Mouse (Mus musculus): Measurements from ENCODE around the gene Mgam.
"Not testable (repeated sequence)": the region's sequence is repeated elsewhere in the genome, so short reads cannot be mapped to it uniquely, and the experiment has no call there.

The Mgam gene

DNA sequence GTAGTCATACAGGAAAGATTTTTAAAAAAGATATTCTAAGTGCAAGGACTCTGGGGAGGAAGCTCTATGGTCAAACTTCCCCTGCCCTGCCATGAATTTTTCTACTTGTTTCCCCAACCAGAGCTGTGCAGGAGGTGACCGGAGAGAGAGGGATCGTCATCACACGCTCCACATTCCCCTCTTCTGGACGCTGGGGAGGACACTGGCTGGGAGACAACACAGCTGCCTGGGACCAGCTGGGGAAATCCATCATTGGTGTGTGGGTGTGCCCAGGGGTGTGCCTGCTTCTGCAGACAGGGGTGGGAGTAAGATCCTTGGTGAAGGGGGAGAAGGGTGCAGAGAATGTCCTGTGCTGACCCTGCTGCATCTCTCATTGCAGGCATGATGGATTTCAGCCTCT is 99.9 kb downstream of the Mgam start:
- not testable (repeated sequence) for DNase-seq (ENCODE audit: low read depth)

DNA sequence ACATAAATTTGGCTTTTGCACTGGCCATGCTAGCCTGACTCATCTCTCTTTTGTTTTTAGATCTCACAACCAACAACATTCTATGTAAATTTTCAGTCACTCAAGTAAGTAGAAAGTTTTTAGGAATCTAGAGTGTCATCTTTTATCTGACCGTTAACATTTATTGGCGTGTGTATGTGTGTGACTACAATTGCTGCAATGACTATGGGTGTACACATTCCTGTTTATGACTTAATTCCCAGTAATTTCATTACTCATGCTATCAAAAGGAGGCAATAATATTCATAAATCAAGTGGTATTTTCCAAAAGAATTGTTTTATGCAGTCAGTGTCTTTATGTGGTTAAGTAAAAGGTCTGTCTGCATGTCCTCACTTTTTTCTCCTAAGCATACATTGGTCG is 110.9 kb downstream of the Mgam start:
- no peak for DNase-seq (ENCODE audit: low read depth)

DNA sequence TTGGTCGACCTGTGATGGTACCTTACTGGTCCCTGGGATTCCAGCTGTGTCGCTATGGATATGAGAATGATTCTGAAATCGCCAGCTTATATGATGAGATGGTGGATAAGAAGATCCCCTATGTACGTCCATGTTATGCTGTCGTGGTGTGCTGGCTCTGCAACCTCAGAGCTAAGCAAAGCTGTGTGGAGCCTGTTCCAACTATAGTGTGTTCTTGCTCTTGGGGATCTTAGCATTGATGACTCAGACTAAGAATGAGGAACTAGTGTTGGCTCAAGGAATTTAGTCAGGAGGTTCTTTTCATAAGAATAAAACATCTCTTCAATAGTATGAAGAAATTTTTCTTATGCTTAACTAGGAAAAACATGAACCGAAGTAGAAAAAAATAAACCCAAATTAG is 120.4 kb downstream of the Mgam start:
- DNase-seq (ENCODE audit: low read depth), result not testable (repeated sequence)

DNA sequence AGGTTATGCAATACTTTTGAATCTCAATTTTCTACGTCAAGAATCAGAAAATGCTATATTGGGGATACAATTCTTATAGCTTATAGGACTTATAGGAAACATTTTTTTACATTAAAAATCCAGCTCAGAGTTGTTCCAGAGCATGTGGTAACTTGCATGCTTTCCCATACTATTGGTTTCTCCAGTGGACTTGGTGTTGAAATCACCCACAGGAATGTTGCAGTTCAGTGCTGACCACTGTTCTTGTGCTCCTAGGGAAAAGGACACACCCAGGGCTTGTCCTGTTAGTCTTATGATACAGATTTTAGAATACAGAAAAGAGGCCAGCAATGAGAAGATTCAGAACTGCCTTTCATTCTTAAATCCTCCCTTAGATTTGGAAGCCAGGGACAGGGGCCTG is 127.3 kb downstream of the Mgam start:
- no peak for DNase-seq (ENCODE audit: low read depth)

DNA sequence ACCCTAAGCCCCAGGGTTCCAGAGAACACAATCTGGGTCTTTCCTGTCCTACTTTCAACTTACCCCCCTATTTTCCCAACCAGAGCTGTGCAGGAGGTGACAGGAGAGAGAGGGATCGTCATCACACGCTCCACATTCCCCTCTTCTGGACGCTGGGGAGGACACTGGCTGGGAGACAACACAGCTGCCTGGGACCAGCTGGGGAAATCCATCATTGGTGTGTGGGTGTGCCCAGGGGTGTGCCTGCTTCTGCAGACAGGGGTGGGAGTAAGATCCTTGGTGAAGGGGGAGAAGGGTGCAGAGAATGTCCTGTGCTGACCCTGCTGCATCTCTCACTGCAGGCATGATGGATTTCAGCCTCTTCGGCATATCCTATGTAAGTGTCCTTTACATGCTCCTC is 128.7 kb downstream of the Mgam start:
- DNase-seq (ENCODE audit: low read depth), result not testable (repeated sequence)

DNA sequence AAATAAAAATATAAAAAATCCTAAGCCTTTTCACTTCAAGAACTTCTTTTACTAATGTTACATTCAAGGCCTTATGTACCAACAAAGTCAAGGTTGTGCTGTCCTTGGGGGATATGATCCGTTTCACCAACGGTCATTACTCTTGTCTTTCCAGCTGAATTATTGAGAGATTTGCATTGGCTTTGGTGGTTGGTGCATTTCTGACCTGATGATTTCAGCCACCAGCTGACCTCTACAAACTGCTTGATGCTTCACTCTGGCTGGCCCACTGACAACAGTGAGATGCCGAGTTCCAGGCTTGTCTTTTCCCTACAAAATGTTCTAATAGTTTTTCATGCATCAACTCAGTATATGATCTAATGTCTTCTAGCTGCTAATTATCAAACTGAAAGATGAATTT is 146.0 kb downstream of the Mgam start:
- no peak for DNase-seq (ENCODE audit: low read depth)

DNA sequence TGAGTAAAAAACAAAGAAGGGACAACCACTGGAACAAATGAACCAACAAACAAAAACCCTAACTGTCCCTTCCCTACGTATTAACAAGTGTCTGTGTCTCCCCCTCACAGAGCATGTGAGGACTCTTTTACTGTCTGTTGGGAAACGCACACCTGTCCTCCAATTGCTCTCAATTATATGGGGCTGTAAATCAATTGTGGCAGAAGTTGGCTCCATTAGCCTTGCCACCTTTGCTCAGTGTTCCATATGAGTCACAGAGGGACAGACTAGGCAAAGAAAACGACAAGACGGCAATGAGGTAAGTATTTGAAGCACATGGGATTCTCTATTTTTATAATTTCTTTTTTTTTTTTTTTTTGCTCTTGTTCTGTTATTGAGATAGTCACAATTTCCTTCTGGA is 149.8 kb downstream of the Mgam start:
- DNase-seq (ENCODE audit: low read depth), result no peak

DNA sequence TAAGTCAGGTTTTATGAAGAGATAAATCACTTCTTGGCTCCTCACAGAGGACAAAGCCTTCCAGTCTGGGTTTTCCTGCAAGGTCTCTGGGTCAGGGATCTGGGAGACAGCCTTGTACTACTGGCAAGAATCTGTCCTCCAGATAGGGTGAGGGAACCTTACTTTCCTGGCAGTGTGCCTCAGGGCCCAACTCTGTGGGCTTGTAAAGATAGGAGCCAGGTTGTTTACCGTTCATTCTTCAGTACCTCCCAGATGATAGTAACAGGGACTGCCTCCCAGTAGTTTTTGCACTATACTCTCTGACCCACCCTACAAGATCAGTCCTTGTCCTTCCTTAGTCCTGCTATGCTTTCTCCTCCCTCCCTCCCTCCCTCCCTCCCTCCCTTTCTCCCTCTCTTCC is 155.0 kb downstream of the Mgam start:
- DNase-seq (ENCODE audit: low read depth), result no peak

DNA sequence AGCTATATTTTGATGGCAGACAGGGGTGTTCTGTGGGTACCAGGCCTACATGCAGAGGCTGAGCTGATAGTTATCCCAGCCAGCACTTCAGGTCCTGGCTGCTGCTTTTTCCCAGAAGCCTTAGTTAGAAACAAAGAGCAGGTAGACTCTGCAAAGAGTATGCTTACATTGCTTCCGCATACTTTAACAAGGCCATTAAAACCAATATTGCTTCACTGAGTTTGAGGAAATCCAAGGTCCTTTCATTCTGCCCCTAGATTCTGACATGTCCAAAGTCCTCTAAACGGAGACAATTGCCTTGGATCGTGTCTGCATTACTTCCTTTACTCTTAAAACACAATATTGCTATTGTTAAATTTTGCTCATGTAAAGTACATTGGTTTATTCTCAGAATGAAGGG is 155.7 kb downstream of the Mgam start:
- no peak for DNase-seq (ENCODE audit: low read depth)

DNA sequence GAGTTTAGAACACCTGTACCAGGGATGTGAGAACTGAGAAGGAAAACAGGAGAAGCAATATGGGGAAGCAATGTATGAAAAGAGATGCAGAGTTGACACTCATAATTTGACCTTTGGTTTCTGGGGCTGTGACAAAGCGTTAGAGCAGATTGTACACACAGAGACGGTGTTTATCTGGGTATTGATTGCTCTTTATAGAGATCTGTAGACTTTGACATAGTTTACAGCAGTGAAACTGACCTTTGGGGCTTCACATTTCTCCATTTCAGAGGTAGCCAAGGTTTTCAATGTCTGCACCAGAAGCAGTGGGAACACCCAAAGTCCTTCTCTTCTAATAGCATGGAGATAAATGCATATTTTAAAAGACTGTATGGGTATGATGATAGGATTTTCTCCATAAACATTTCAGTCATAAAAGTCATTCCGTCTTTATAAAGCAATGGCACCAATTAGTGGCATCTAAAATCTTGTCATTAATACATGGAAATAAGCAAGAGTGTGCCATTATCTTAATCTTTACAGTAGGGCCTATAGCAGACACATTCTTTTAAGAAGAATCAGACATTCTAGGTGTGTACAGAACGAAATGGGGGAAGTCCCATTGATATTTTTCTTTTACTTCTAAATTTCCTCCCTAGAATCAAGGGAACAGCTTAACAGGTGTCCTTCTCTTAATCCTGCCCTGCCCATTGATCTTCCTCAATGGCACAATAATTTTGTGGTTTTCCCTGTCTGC is 166.6 kb downstream of the Mgam start:
- DNase-seq (ENCODE audit: low read depth), result no peak

DNA sequence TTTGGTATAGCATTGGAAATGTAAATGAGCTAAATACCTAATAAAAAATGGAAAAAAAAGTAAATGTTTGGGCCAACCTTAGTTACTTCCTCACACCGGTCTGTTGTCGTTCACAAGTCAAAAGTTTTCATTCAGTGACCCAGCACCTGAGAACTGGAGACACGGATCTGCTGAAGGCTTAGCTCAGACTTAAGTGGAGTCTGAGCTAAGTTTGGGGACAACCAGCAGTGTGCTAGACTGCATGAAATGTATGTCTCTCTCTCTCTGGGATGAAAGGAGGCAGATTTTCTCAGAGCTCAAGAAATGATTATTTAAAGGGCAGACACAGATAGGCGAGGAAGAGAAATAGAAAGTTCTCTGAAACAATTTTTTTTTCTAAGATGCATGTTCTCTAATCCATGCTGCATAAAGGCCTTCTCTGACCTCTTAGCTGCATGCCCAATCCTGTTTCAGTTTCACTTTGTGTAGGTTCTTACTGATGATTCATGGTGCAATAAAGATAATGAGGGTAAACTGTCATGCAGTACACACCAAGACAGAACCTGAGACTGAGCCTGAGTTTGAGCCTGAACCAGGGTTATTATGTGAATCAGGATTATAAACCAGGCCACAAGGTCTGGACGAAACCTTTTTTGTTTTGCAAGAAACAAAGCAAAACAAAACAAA is 189.7 kb downstream of the Mgam start:
- DNase-seq (ENCODE audit: low read depth), result peak; percentile 72
